9 mouse cellular contexts compared by ENCODE assay signal in the genomic region with DNA sequence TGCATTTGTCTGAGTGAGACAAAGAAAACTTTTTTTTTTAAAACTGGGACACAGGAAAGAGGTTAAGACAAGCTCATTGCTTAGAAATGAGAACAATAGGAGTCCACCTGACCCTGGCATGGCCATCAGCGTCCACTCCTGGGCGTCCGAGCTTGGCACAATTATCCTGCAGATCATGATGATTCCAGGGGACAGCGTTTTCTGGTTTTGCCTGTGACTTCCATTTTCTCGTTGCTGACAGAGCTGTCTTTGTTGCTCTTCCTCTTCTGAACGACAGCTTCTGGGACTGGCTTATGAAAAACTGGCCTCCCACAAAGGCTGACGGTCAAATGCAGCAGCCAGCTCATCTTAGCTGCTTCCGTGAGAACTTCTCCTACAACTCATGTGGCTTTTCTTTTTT. TPM values are rescaled to one million over a fixed set of nuclear protein-coding genes. Genes with fewer than 3 reads are reported as not detected.
DNase-seq lines count a peak whose midpoint lies in the region; ATAC-seq and TF ChIP-seq lines count a peak whose summit lies in the region.
"Had no signal": no experiment of that assay in that cellular context is flagged by ENCODE, and none has a peak within 500 bp of the region (broad histone marks: within the 10 kb centered on the region; RNA-seq: fewer than 3 reads in every experiment).

No protein-coding gene starts in this region.

- H3K4me3 ChIP-seq in kidney, adult 2 months (ENCODE audit: insufficient read depth, low read depth, low read length), result no peak overlapping the region
- peak overlapping the region; percentile 8; the same call in 1 of the 2 replicates for H3K4me3 ChIP-seq in bone marrow macrophage, adult 2 months (ENCODE audit: insufficient read depth, low read length)
- no peak overlapping the region for H3K4me3 ChIP-seq in forebrain, embryonic 12.5 days (replicated peaks)
- no peak overlapping the region for H3K4me3 ChIP-seq in hindbrain, embryonic 16.5 days (ENCODE audit: low read length)

- H3K4me1 ChIP-seq in kidney, adult 2 months (ENCODE audit: control insufficient read depth, insufficient read depth, low read length), result peaks cover 20% of the 10 kb centered on the region
- peaks cover 30% of the 10 kb centered on the region for H3K4me1 ChIP-seq in bone marrow macrophage, adult 2 months (ENCODE audit: control insufficient read depth, insufficient read depth, low read length)
- H3K4me1 ChIP-seq in forebrain, embryonic 12.5 days, result peaks cover 20% of the 10 kb centered on the region
- peaks cover 7% of the 10 kb centered on the region for H3K4me1 ChIP-seq in hindbrain, embryonic 16.5 days (ENCODE audit: control insufficient read depth, insufficient read depth, low read depth, low read length)

- no peaks in the 10 kb centered on the region for H3K27me3 ChIP-seq in kidney, adult 2 months (replicated peaks; ENCODE audit: control insufficient read depth, insufficient read depth, low read length)
- H3K27me3 ChIP-seq in forebrain, embryonic 12.5 days, result no peaks in the 10 kb centered on the region
- H3K27me3 ChIP-seq in hindbrain, embryonic 16.5 days (replicated peaks; ENCODE audit: control insufficient read depth, insufficient read depth, low read length), result no peaks in the 10 kb centered on the region

- 42% methylated on average over 8 of the region's 8 CpGs for WGBS in kidney, adult 2 months
- WGBS in forebrain, embryonic 12.5 days, result 36% methylated on average over 8 of the region's 8 CpGs
- 30% methylated on average over 8 of the region's 8 CpGs for WGBS in hindbrain, embryonic 16.5 days

- no peaks in the 10 kb centered on the region for H3K36me3 ChIP-seq in kidney, adult 2 months (ENCODE audit: control insufficient read depth, insufficient read depth, low read length)
- no peaks in the 10 kb centered on the region for H3K36me3 ChIP-seq in forebrain, embryonic 12.5 days (replicated peaks)
- no peaks in the 10 kb centered on the region for H3K36me3 ChIP-seq in hindbrain, embryonic 16.5 days (ENCODE audit: control insufficient read depth, insufficient read depth, low read length)

- no peak for ATAC-seq in forebrain, embryonic 12.5 days (ENCODE audit: low FRiP score)
- peak; percentile 40 for ATAC-seq in hindbrain, embryonic 16.5 days

- H3K9me3 ChIP-seq in forebrain, embryonic 12.5 days, result no peaks in the 10 kb centered on the region
- H3K9me3 ChIP-seq in hindbrain, embryonic 16.5 days (ENCODE audit: control insufficient read depth, low read length), result no peaks in the 10 kb centered on the region

- TF ChIP-seq POLR2A in kidney, adult 2 months (IDR thresholded peaks at IDR 0.05; ENCODE audit: low read depth, low read length), result no peak
- no peak for TF ChIP-seq POLR2A in bone marrow macrophage, adult 2 months (IDR thresholded peaks at IDR 0.05; ENCODE audit: borderline replicate concordance, low read depth, low read length)

- peak; percentile 36 for DNase-seq in kidney, adult 2 months
- DNase-seq in kidney, adult 11 months, result no peak
- no peak for DNase-seq in thymus, postnatal 25 days
- no peak for DNase-seq in right cerebral cortex, postnatal 4 days
- no peak for DNase-seq in adrenal gland, adult 18-20 months (ENCODE audit: low spot score in 2 of 2)
- DNase-seq: thymus, adult 18-20 months had no signal

- TF ChIP-seq CTCF in kidney, adult 2 months (conservative IDR thresholded peaks at IDR 0.05; ENCODE audit: insufficient read depth, insufficient read length, low read depth, low read length), result no peak
- TF ChIP-seq CTCF in bone marrow macrophage, adult 2 months (IDR thresholded peaks at IDR 0.05; ENCODE audit: low read depth, low read length), result no peak

- no peak overlapping the region for H3K4me2 ChIP-seq in forebrain, embryonic 12.5 days
- no peak overlapping the region for H3K4me2 ChIP-seq in hindbrain, embryonic 16.5 days (ENCODE audit: low read length)

- no peak overlapping the region for H3K9ac ChIP-seq in forebrain, embryonic 12.5 days
- H3K9ac ChIP-seq in hindbrain, embryonic 16.5 days (ENCODE audit: low read depth, low read length), result no peak overlapping the region

- H3K27ac ChIP-seq in kidney, adult 2 months (ENCODE audit: insufficient read depth, low read depth, low read length), result no peak overlapping the region
- H3K27ac ChIP-seq in bone marrow macrophage, adult 2 months (ENCODE audit: insufficient read depth, low read depth, low read length), result peak overlapping the region; percentile 87
- H3K27ac ChIP-seq in forebrain, embryonic 12.5 days, result peak overlapping the region; percentile 56
- H3K27ac ChIP-seq in hindbrain, embryonic 16.5 days (ENCODE audit: low read depth, low read length), result peak overlapping the region; percentile 71

RNA-seq across cellular contexts. Expression of a gene that starts 41.4 kb away (rescaled TPM):
- 131 and 137 TPM in 2 replicates for polyA plus RNA-seq in kidney, adult 2 months (2012; rRNA removed)
- polyA plus RNA-seq in bone marrow macrophage, adult 2 months (2012; ENCODE audit: insufficient read depth, insufficient read length, missing spikeins), result 11.0 and 12.6 TPM in 2 replicates
- polyA plus RNA-seq in forebrain, embryonic 12.5 days (2016; fragmentation: Nextera tagmentation; extraction: Ambion mirVana), result 152 and 162 TPM in 2 replicates
- polyA plus RNA-seq in hindbrain, embryonic 16.5 days (2015; fragmentation: Nextera tagmentation; extraction: Ambion mirVana), result 123 and 125 TPM in 2 replicates
- 10 to 100 TPM; 60.1 to 66.9 TPM for total RNA-seq in adrenal gland, adult 18-20 months (2021)
